Mouse (Mus musculus) forebrain, embryonic 14.5 days (tissue): ENCODE measurements at regions not wholly inside any gene's neighbourhood (a gene's known extent, or its start where the extent isn't known, plus 50 kb on each side); places are given as distances from the start of the nearest gene placed in this dataset.
A peak's percentile ranks its signal among the peaks of the same experiment; 100 is the strongest.

Experiments
- ATAC-seq: fragments of 200-750 bp; cut with Nextera tagmentation; 2 replicates; pipeline ENCODE4 v1.8.0; 2017; ENCODE audit warnings: mild to moderate bottlenecking, moderate library complexity
- DNase-seq: peaks from one replicate; pipeline ENCODE4 v3.0.0-alpha.2; 2015; ENCODE audit warnings: low spot score
- H3K27ac ChIP-seq: fragments of 300-500 bp; sonication (generic); 2 replicates; pipeline ENCODE4 v1.5.1; 2014; ENCODE audit warnings: low read depth, mild to moderate bottlenecking, control low read depth, low read length, moderate library complexity
- H3K27me3 ChIP-seq: fragments of 300-500 bp; sonication (generic); replicated peaks from 2 replicates; pipeline ENCODE4 v1.6.1; 2014; ENCODE audit warnings: low read length, control low read depth, mixed read lengths; ENCODE audit not compliant: control insufficient read depth, insufficient read depth
- H3K36me3 ChIP-seq: fragments of 300-500 bp; sonication (generic); 2 replicates; pipeline ENCODE4 v1.6.1; 2014; ENCODE audit warnings: low read length, control low read depth; ENCODE audit not compliant: control insufficient read depth, insufficient read depth
- H3K4me1 ChIP-seq: fragments of 300-500 bp; sonication (generic); 2 replicates; pipeline ENCODE4 v1.6.1; 2014; ENCODE audit warnings: antibody characterized with exemption, low read length, control low read depth; ENCODE audit not compliant: control insufficient read depth, insufficient read depth
- H3K4me2 ChIP-seq: fragments of 300-500 bp; sonication (generic); 2 replicates; pipeline ENCODE4 v1.6.1; 2014; ENCODE audit warnings: mild to moderate bottlenecking, control low read depth, low read length
- H3K4me3 ChIP-seq: fragments of 300-500 bp; sonication (generic); 2 replicates; pipeline ENCODE4 v1.5.1; 2014; ENCODE audit warnings: low read depth, low read length, control low read depth
- H3K9ac ChIP-seq: fragments of 300-500 bp; sonication (generic); 2 replicates; pipeline ENCODE4 v1.6.1; 2014; ENCODE audit warnings: mild to moderate bottlenecking, low read length, control low read depth, moderate library complexity
- H3K9me3 ChIP-seq: fragments of 300-500 bp; sonication (generic); replicated peaks from 2 replicates; pipeline ENCODE4 v1.6.1; 2016; ENCODE audit warnings: low read length, control low read depth, mixed read lengths; ENCODE audit not compliant: control insufficient read depth
- WGBS: fragments of 180-500 bp; shearing (Covaris S2); extraction: QIAGEN DNeasy Blood & Tissue Kit; methylation state at CpG from one replicate; pipeline ENCODE4 v1.1.7; 2014; 5-methylcytosine and 5-hydroxymethylcytosine counted together

GRCm38 (mm10) chr16:97263451-97263850 is 92.9 kb upstream of the Dscam start:
- Histone ChIP-seq H3K36me3 (no peaks in the 10 kb centered on the region), H3K4me1 (no peaks in the 10 kb centered on the region), H3K9me3 (no peaks in the 10 kb centered on the region), H3K4me3 (no peak overlapping the region), H3K27ac (no peak overlapping the region), H3K9ac (no peak overlapping the region), H3K4me2 (no peak overlapping the region), H3K27me3 (no peaks in the 10 kb centered on the region)
- no peak for DNase-seq
- WGBS, result 9% methylated on average over 6 of the region's 6 CpGs
- no peak for ATAC-seq

- H3K4me3 ChIP-seq, result no peak overlapping the region
- no peak overlapping the region for H3K4me2 ChIP-seq
- no peak overlapping the region for H3K9ac ChIP-seq
- no peak for ATAC-seq
- H3K4me1 ChIP-seq, result no peaks in the 10 kb centered on the region
- H3K36me3 ChIP-seq, result no peaks in the 10 kb centered on the region
- DNase-seq, result no peak
- H3K27ac ChIP-seq, result no peak overlapping the region
- no peaks in the 10 kb centered on the region for H3K27me3 ChIP-seq
- H3K9me3 ChIP-seq, result no peaks in the 10 kb centered on the region
- WGBS, result 90% methylated on average over 7 of the region's 7 CpGs
These were observed 86.0 kb upstream of the Bace2 start for GRCm38 (mm10) chr16:97270417-97271133.

- WGBS, result 93% methylated on average over 8 of the region's 8 CpGs
These were observed 85.3 kb upstream of the Bace2 start for GRCm38 (mm10) chr16:97271264-97271663.

GRCm38 (mm10) chr16:97272035-97272631 is 84.4 kb upstream of the Bace2 start:
- 12% methylated on average over 12 of the region's 12 CpGs for WGBS
- Histone ChIP-seq H3K4me2 (peak overlapping the region; percentile 35), H3K9ac (peak overlapping the region; percentile 14; the same call in 1 of the 2 replicates), H3K9me3 (no peaks in the 10 kb centered on the region), H3K36me3 (no peaks in the 10 kb centered on the region), H3K4me1 (no peaks in the 10 kb centered on the region), H3K27ac (no peak overlapping the region), H3K27me3 (no peaks in the 10 kb centered on the region), H3K4me3 (0 out of 2 replicates have a peak overlapping the region, but pooled peaks have one; percentile 2)
- peak; percentile 87 for DNase-seq
- peak; percentile 96 for ATAC-seq

More at GRCm38 (mm10) chr16:97271264-97271663, 85.3 kb upstream of the Bace2 start:
- no peak overlapping the region for H3K4me2 ChIP-seq
- ATAC-seq, result no peak
- H3K4me1 ChIP-seq, result no peaks in the 10 kb centered on the region
- DNase-seq, result no peak
- H3K4me3 ChIP-seq, result no peak overlapping the region
- no peak overlapping the region for H3K27ac ChIP-seq
- no peaks in the 10 kb centered on the region for H3K9me3 ChIP-seq
- H3K36me3 ChIP-seq, result no peaks in the 10 kb centered on the region
- H3K27me3 ChIP-seq, result no peaks in the 10 kb centered on the region
- no peak overlapping the region for H3K9ac ChIP-seq

- no peaks in the 10 kb centered on the region for H3K4me1 ChIP-seq
- 77% methylated on average over 1 of the region's 1 CpGs for WGBS
- no peak overlapping the region for H3K4me2 ChIP-seq
- no peak overlapping the region for H3K4me3 ChIP-seq
- DNase-seq (no peak), ATAC-seq (no peak)
- H3K27me3 ChIP-seq, result no peaks in the 10 kb centered on the region
- no peaks in the 10 kb centered on the region for H3K36me3 ChIP-seq
- no peak overlapping the region for H3K27ac ChIP-seq
- H3K9me3 ChIP-seq, result no peaks in the 10 kb centered on the region
- H3K9ac ChIP-seq, result no peak overlapping the region
These were observed 77.6 kb upstream of the Bace2 start for GRCm38 (mm10) chr16:97278913-97279312.

GRCm38 (mm10) chr16:97281615-97282110 is 74.9 kb upstream of the Bace2 start:
- no peaks in the 10 kb centered on the region for H3K4me1 ChIP-seq
- ATAC-seq (no peak), DNase-seq (no peak)
- H3K27ac ChIP-seq, result no peak overlapping the region
- no peak overlapping the region for H3K4me3 ChIP-seq
- no peaks in the 10 kb centered on the region for H3K36me3 ChIP-seq
- WGBS, result 91% methylated on average over 7 of the region's 7 CpGs
- no peaks in the 10 kb centered on the region for H3K27me3 ChIP-seq
- no peak overlapping the region for H3K4me2 ChIP-seq
- no peak overlapping the region for H3K9ac ChIP-seq
- no peaks in the 10 kb centered on the region for H3K9me3 ChIP-seq

- H3K4me3 ChIP-seq, result no peak overlapping the region
- no peak for DNase-seq
- no peaks in the 10 kb centered on the region for H3K9me3 ChIP-seq
- H3K4me2 ChIP-seq, result no peak overlapping the region
- WGBS, result 42% methylated on average over 9 of the region's 9 CpGs
- no peak overlapping the region for H3K9ac ChIP-seq
- H3K36me3 ChIP-seq, result no peaks in the 10 kb centered on the region
- no peaks in the 10 kb centered on the region for H3K4me1 ChIP-seq
- no peaks in the 10 kb centered on the region for H3K27me3 ChIP-seq
- no peak overlapping the region for H3K27ac ChIP-seq
- 0 out of 2 replicates have a peak, but pooled peaks have one; percentile 5 for ATAC-seq
These were observed 73.6 kb upstream of the Bace2 start for GRCm38 (mm10) chr16:97282943-97283342.

DNA sequence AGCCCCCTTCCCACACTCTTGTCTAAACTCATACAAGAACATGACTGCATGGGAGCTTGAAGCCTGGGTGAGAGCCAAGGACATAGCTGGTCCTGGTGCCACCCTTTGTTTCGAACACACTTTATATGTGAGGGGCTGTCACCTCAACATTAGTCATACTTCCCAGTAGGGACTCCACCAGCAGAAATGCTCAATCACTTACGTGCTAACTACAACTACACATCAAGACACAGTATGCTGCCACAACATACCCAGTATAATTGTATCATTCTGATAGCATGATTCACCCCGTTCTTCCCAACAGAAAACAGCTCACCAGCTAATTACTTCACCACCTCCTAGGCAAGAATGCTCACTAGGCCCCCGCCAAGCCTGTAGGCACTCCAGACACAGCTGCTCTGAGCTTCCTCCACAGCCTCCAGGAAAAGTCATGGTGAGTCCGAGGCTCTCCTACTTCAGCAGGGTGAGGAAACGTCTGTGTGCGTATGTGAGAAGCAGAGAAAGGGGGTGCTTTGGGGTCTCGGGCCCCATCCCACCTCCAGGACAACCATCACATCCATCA is 70.6 kb upstream of the Bace2 start:
- H3K27me3 ChIP-seq, result no peaks in the 10 kb centered on the region
- 88% methylated on average over 8 of the region's 8 CpGs for WGBS
- no peak for ATAC-seq
- H3K4me1 ChIP-seq, result peaks cover 12% of the 10 kb centered on the region
- H3K36me3 ChIP-seq, result no peaks in the 10 kb centered on the region
- DNase-seq, result no peak
- H3K9me3 ChIP-seq, result no peaks in the 10 kb centered on the region
- no peak overlapping the region for H3K27ac ChIP-seq
- H3K4me2 ChIP-seq, result no peak overlapping the region
- no peak overlapping the region for H3K4me3 ChIP-seq
- no peak overlapping the region for H3K9ac ChIP-seq

GRCm38 (mm10) chr16:97286717-97287116 is 69.8 kb upstream of the Bace2 start:
- ATAC-seq (peak; percentile 52; the same call in 1 of the 2 replicates), DNase-seq (peak; percentile 61)
- Histone ChIP-seq H3K4me2 (no peak overlapping the region), H3K27me3 (no peaks in the 10 kb centered on the region), H3K9ac (no peak overlapping the region), H3K4me3 (no peak overlapping the region), H3K27ac (no peak overlapping the region; the same call in 1 of the 2 replicates), H3K36me3 (no peaks in the 10 kb centered on the region), H3K9me3 (no peaks in the 10 kb centered on the region), H3K4me1 (peaks cover 12% of the 10 kb centered on the region)
- WGBS, result 31% methylated on average over 3 of the region's 3 CpGs
